Mouse (Mus musculus): ENCODE results near the gene Rsrc2. TPM values are rescaled to one million over a fixed set of nuclear protein-coding genes. Genes with fewer than 3 reads are reported as not detected.

The Rsrc2 gene
- polyA plus RNA-seq, 1 experiment = 6.0 TPM

- no peaks in the 10 kb centered on the region for H3K27me3 ChIP-seq (ENCODE audit: control insufficient read depth, insufficient read depth, low read length)
- peak within 1 kb of the TSS; percentile 65 for H3K27ac ChIP-seq (ENCODE audit: insufficient read depth, low read depth, low read length)
- peaks cover 2% of the 10 kb centered on the region; the same call in 1 of the 2 replicates for H3K4me1 ChIP-seq (ENCODE audit: control insufficient read depth, insufficient read depth, insufficient read length, low read length)
- under 1% methylated on average over 83 of the region's 83 CpGs for WGBS
- TF ChIP-seq CTCF (IDR thresholded peaks at IDR 0.05; ENCODE audit: extremely low read depth, insufficient read length, insufficient replicate concordance, low read depth, low read length) (no peak), POLR2A (IDR thresholded peaks at IDR 0.05; ENCODE audit: low read depth, low read length) (peak; percentile 48; the same call in 1 of the 2 replicates)
- H3K36me3 ChIP-seq (ENCODE audit: control insufficient read depth, insufficient read depth, low read length) = peaks cover 12% of the 10 kb centered on the region
- H3K4me3 ChIP-seq (ENCODE audit: low read depth, low read length) = peak within 1 kb of the TSS; percentile 81
These were observed 28.6 kb downstream of the Rsrc2 start, which contains the start of gene Zcchc8 for GRCm38 (mm10) chr5:123720328-123721311. Gene Zcchc8, minus strand, starts transcription at chr5:123721100.

DNA sequence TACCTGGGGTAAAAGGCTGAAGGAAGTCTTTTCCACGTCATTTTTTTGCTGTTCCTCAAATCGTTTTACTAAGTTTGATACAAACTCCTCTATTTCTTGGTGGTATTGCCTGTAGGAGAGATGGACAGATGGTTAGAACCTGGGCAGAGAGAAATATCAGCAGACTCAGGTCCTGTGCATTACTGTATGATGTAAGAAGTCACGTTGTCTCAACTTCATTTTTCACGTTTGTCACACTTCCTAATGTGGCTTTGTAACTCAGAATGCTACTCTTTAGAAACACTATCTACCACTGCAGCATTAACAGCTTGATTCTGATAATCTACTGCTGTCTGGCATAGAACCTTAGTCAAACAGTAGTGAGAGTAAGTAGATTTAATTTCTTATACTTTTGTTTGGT is 34.6 kb downstream of the Rsrc2 start:
- WGBS = 79% methylated on average over 4 of the region's 4 CpGs
- TF ChIP-seq POLR2A (IDR thresholded peaks at IDR 0.05; ENCODE audit: low read depth, low read length) (no peak), CTCF (IDR thresholded peaks at IDR 0.05; ENCODE audit: extremely low read depth, insufficient read length, insufficient replicate concordance, low read depth, low read length) (no peak)
- Histone ChIP-seq H3K4me1 (ENCODE audit: control insufficient read depth, insufficient read depth, insufficient read length, low read length) (no peaks in the 10 kb centered on the region; the same call in 1 of the 2 replicates), H3K36me3 (ENCODE audit: control insufficient read depth, insufficient read depth, low read length) (peaks cover 56% of the 10 kb centered on the region), H3K4me3 (ENCODE audit: low read depth, low read length) (no peak overlapping the region), H3K27me3 (ENCODE audit: control insufficient read depth, insufficient read depth, low read length) (no peaks in the 10 kb centered on the region), H3K27ac (ENCODE audit: insufficient read depth, low read depth, low read length) (no peak overlapping the region)

DNA sequence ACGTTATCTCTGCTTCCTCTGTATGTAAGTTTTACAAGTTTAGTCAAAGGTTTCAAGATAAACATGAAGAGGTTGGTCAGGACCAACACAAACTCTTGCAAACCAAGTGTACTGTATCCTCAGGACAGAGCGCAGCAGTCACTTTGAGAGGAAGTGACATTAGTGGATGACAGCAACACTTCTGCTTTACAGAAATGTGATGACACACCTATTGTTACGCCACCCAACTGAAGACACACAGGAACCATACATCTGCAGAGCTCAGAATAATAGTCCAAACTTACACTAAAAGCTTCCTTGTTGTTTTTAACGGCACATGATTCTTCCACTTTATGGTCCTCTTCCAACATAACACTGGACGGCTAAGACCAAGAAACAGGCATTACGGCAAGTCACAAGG is 35.4 kb downstream of the Rsrc2 start:
- no peak for TF ChIP-seq POLR2A (IDR thresholded peaks at IDR 0.05; ENCODE audit: low read depth, low read length)
- TF ChIP-seq CTCF (IDR thresholded peaks at IDR 0.05; ENCODE audit: extremely low read depth, insufficient read length, insufficient replicate concordance, low read depth, low read length) = no peak
- no peak overlapping the region for H3K4me3 ChIP-seq (ENCODE audit: low read depth, low read length)
- H3K4me1 ChIP-seq (ENCODE audit: control insufficient read depth, insufficient read depth, insufficient read length, low read length) = no peaks in the 10 kb centered on the region; the same call in 1 of the 2 replicates
- WGBS = 85% methylated on average over 6 of the region's 6 CpGs
- no peak overlapping the region for H3K27ac ChIP-seq (ENCODE audit: insufficient read depth, low read depth, low read length)
- no peaks in the 10 kb centered on the region for H3K27me3 ChIP-seq (ENCODE audit: control insufficient read depth, insufficient read depth, low read length)
- peaks cover 61% of the 10 kb centered on the region for H3K36me3 ChIP-seq (ENCODE audit: control insufficient read depth, insufficient read depth, low read length)

DNA sequence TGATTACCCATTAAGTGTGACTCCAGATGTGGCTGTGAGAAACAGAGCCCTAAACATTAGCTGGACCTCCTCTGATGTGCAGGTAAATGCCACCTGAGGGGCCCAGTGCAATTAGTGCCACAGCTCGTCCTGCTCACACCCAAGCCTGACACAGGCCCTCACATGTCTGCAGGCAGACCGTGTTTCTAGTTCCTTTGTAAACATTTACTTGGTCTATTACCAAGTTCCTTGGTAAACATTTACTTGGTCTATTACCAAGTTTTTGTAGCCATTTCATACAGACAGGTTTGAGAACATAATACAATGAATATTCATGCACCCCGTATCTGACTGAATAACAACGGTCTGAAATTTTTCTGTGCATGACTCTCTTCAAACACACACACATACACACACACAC is 39.6 kb downstream of the Rsrc2 start:
- H3K36me3 ChIP-seq (ENCODE audit: control insufficient read depth, insufficient read depth, low read length) = peaks cover 82% of the 10 kb centered on the region
- 40% methylated on average over 4 of the region's 4 CpGs for WGBS
- H3K27me3 ChIP-seq (ENCODE audit: control insufficient read depth, insufficient read depth, low read length) = no peaks in the 10 kb centered on the region
- H3K4me3 ChIP-seq (ENCODE audit: low read depth, low read length) = no peak overlapping the region
- H3K27ac ChIP-seq (ENCODE audit: insufficient read depth, low read depth, low read length) = no peak overlapping the region
- no peaks in the 10 kb centered on the region for H3K4me1 ChIP-seq (ENCODE audit: control insufficient read depth, insufficient read depth, insufficient read length, low read length)
- TF ChIP-seq POLR2A (IDR thresholded peaks at IDR 0.05; ENCODE audit: low read depth, low read length) (no peak), CTCF (IDR thresholded peaks at IDR 0.05; ENCODE audit: extremely low read depth, insufficient read length, insufficient replicate concordance, low read depth, low read length) (no peak)

DNA sequence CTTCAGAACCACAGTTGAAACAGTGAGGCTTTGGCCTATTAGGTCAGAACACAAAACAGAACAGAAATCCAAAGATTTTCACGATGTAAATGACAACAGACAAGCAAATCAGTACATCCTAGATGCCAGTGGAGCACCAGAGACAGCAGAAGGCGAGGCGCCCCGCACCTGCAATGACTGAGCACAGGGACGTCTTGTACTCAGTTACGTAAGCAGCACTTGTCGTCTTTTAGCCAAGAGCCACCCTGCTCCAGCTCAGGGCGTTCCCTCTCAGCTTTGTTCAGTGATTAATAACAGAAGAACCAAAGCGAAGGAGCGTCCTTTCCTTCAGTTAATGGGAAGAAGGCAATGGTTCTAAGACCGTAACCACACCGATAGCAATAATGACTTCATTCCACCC is 40.6 kb downstream of the Rsrc2 start:
- H3K27me3 ChIP-seq (ENCODE audit: control insufficient read depth, insufficient read depth, low read length) = no peaks in the 10 kb centered on the region
- no peak for TF ChIP-seq CTCF (IDR thresholded peaks at IDR 0.05; ENCODE audit: extremely low read depth, insufficient read length, insufficient replicate concordance, low read depth, low read length)
- TF ChIP-seq POLR2A (IDR thresholded peaks at IDR 0.05; ENCODE audit: low read depth, low read length) = no peak
- H3K4me1 ChIP-seq (ENCODE audit: control insufficient read depth, insufficient read depth, insufficient read length, low read length) = no peaks in the 10 kb centered on the region
- 88% methylated on average over 12 of the region's 12 CpGs for WGBS
- H3K36me3 ChIP-seq (ENCODE audit: control insufficient read depth, insufficient read depth, low read length) = peaks cover 81% of the 10 kb centered on the region
- H3K4me3 ChIP-seq (ENCODE audit: low read depth, low read length) = no peak overlapping the region
- no peak overlapping the region for H3K27ac ChIP-seq (ENCODE audit: insufficient read depth, low read depth, low read length)

DNA sequence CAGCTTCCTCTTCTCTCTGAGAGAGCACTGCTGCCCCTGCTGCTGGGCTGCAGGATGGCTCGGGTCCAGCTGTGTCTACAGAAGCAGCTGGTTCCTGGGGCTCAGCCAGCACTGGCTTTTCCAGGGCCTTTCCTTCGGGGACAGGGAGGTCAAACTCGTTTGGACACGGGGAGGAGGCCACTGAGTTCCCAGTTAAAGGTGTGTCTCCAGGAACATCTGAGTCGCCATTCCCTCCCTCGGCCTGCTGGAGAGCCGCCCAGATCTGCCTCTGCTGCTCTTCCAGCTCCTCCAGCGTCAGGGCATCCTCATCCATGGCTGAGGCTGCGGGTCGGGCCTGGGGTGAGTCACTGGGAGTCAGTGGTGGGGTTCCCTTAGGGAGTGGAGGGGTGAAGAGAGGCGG is 48.6 kb downstream of the Rsrc2 start:
- Histone ChIP-seq H3K27me3 (ENCODE audit: control insufficient read depth, insufficient read depth, low read length) (no peaks in the 10 kb centered on the region), H3K4me3 (ENCODE audit: low read depth, low read length) (no peak overlapping the region), H3K36me3 (ENCODE audit: control insufficient read depth, insufficient read depth, low read length) (peaks cover 53% of the 10 kb centered on the region), H3K27ac (ENCODE audit: insufficient read depth, low read depth, low read length) (0 out of 2 replicates have a peak overlapping the region, but pooled peaks have one; percentile 11), H3K4me1 (ENCODE audit: control insufficient read depth, insufficient read depth, insufficient read length, low read length) (no peaks in the 10 kb centered on the region)
- 35% methylated on average over 11 of the region's 11 CpGs for WGBS
- no peak for TF ChIP-seq CTCF (IDR thresholded peaks at IDR 0.05; ENCODE audit: extremely low read depth, insufficient read length, insufficient replicate concordance, low read depth, low read length)
- TF ChIP-seq POLR2A (IDR thresholded peaks at IDR 0.05; ENCODE audit: low read depth, low read length) = no peak

- TF ChIP-seq CTCF (IDR thresholded peaks at IDR 0.05; ENCODE audit: extremely low read depth, insufficient read length, insufficient replicate concordance, low read depth, low read length) (peak; percentile 81; the same call in 1 of the 2 replicates), POLR2A (IDR thresholded peaks at IDR 0.05; ENCODE audit: low read depth, low read length) (no peak)
- 21% methylated on average over 3 of the region's 3 CpGs for WGBS
- no peak overlapping the region for H3K27ac ChIP-seq (ENCODE audit: insufficient read depth, low read depth, low read length)
- no peaks in the 10 kb centered on the region for H3K27me3 ChIP-seq (ENCODE audit: control insufficient read depth, insufficient read depth, low read length)
- no peak overlapping the region for H3K4me3 ChIP-seq (ENCODE audit: low read depth, low read length)
- H3K36me3 ChIP-seq (ENCODE audit: control insufficient read depth, insufficient read depth, low read length) = peaks cover 42% of the 10 kb centered on the region
- H3K4me1 ChIP-seq (ENCODE audit: control insufficient read depth, insufficient read depth, insufficient read length, low read length) = no peaks in the 10 kb centered on the region
These were observed 50.0 kb downstream of the Rsrc2 start for GRCm38 (mm10) chr5:123699198-123699597.
